Mouse (Mus musculus) E14TG2a.4 (cell line): ENCODE measurements around the gene Gm572.

Experiments used
- CTCF ChIP-seq: conservative IDR thresholded peaks from 2 replicates; pipeline ENCODE4 v1.5.1; 2014; ENCODE audit warnings: low read length
- NANOG ChIP-seq: IDR thresholded peaks from 2 replicates; pipeline ENCODE4 v1.6.1; 2014; ENCODE audit warnings: borderline replicate concordance, low read length, mixed read lengths

DNA sequence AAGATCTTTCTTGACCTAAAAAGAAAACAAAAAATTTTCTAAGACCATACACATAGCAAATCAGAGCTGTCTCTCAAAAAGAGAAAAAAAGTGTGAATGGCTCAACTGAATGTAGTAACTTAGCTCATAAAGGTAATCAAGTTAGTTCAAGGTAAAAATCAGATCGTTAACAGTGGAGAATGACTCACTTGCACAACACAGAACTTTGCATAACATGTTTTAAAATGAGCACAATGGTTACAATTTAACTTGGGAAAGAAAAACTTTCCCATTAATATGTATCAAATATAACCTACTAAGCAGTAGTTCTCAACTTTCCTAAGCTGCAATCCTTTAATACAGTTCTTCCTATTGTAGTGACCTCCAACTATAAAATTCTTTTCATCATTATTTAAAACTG is 22.4 kb upstream of the Gm572 start:
- TF ChIP-seq CTCF (no peak), NANOG (no peak)
